ENCODE assay signal across 8 mouse cellular contexts in the genomic region with DNA sequence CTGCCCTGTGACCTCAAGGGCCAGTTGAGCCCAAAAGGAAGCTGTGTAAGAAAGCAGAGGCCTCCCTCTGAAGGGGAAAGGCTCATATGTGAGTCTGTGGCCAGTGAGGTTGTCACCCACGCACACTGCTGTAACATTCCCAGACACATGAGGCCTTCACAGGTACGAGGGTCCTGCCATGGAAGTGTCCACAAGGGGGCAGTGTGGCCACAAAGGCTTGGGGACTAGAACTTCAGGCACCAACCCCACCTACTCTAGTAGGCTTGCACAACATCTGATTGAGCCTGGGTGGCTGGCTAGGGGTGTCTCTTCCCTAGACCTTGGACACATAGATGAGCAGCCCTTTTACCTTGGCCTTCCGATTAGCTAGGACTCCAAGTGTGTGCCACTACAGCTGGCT. TPM values are rescaled to one million over a fixed set of nuclear protein-coding genes. Genes with fewer than 3 reads are reported as not detected.
DNase-seq lines count a peak whose midpoint lies in the region; ATAC-seq and TF ChIP-seq lines count a peak whose summit lies in the region.

No protein-coding gene starts in this region.

- H3K27me3 ChIP-seq in kidney, embryonic 15.5 days, result no peaks in the 10 kb centered on the region
- no peaks in the 10 kb centered on the region for H3K27me3 ChIP-seq in embryonic facial prominence, embryonic 14.5 days (replicated peaks; ENCODE audit: control insufficient read depth, insufficient read depth, low read length)
- no peaks in the 10 kb centered on the region for H3K27me3 ChIP-seq in limb, embryonic 14.5 days (ENCODE audit: control insufficient read depth, insufficient read depth, low read length)
- no peaks in the 10 kb centered on the region for H3K27me3 ChIP-seq in thymus, adult 2 months (ENCODE audit: control insufficient read depth, insufficient read depth, low read length)

- ATAC-seq in kidney, embryonic 15.5 days (replicated peaks; ENCODE audit: low FRiP score), result no peak
- ATAC-seq in embryonic facial prominence, embryonic 14.5 days (ENCODE audit: low read depth), result no peak
- ATAC-seq in limb, embryonic 14.5 days (ENCODE audit: low FRiP score, low read depth), result no peak

- no peak overlapping the region for H3K27ac ChIP-seq in kidney, embryonic 15.5 days
- no peak overlapping the region for H3K27ac ChIP-seq in embryonic facial prominence, embryonic 14.5 days (replicated peaks; ENCODE audit: low read depth, low read length)
- no peak overlapping the region for H3K27ac ChIP-seq in limb, embryonic 14.5 days (replicated peaks; ENCODE audit: low read depth, low read length)
- H3K27ac ChIP-seq in olfactory bulb, adult 2 months (ENCODE audit: insufficient read depth, low read depth, low read length), result no peak overlapping the region
- H3K27ac ChIP-seq in thymus, adult 2 months (ENCODE audit: control insufficient read depth, insufficient read depth, low read length), result no peak overlapping the region

- no peak overlapping the region for H3K9ac ChIP-seq in kidney, embryonic 15.5 days
- no peak overlapping the region for H3K9ac ChIP-seq in embryonic facial prominence, embryonic 14.5 days (ENCODE audit: low read depth, low read length)
- H3K9ac ChIP-seq in limb, embryonic 14.5 days (ENCODE audit: low read depth, low read length, severe bottlenecking), result no peak overlapping the region

- peak; percentile 67 for TF ChIP-seq CTCF in olfactory bulb, adult 2 months (IDR thresholded peaks at IDR 0.05; ENCODE audit: insufficient read depth, low read depth, low read length)
- peak; percentile 94 for TF ChIP-seq CTCF in thymus, adult 2 months (IDR thresholded peaks at IDR 0.05; ENCODE audit: borderline replicate concordance, control insufficient read depth, extremely low read depth, insufficient read depth, low read length, poor library complexity)

- no peak for TF ChIP-seq POLR2A in limb, embryonic 14.5 days (IDR thresholded peaks at IDR 0.05; ENCODE audit: borderline replicate concordance, extremely low read depth, insufficient read depth, insufficient read length)
- TF ChIP-seq POLR2A in olfactory bulb, adult 2 months (IDR thresholded peaks at IDR 0.05; ENCODE audit: insufficient read depth, low read depth, low read length), result no peak
- TF ChIP-seq POLR2A in thymus, adult 2 months (IDR thresholded peaks at IDR 0.05; ENCODE audit: control insufficient read depth, extremely low read depth, insufficient read depth, low read length, poor library complexity), result no peak

- H3K4me3 ChIP-seq in kidney, embryonic 15.5 days (replicated peaks), result no peak overlapping the region
- H3K4me3 ChIP-seq in embryonic facial prominence, embryonic 14.5 days (ENCODE audit: low read depth, low read length), result no peak overlapping the region
- H3K4me3 ChIP-seq in limb, embryonic 14.5 days (replicated peaks; ENCODE audit: low read length), result no peak overlapping the region
- no peak overlapping the region for H3K4me3 ChIP-seq in olfactory bulb, adult 2 months (ENCODE audit: insufficient read depth, low read depth, low read length)
- no peak overlapping the region for H3K4me3 ChIP-seq in thymus, adult 2 months (ENCODE audit: control insufficient read depth, insufficient read depth, low read length)

- peak; percentile 73 for DNase-seq in kidney, adult 11 months
- DNase-seq in adrenal gland, postnatal 36 days, result peak; percentile 89 to 90
- DNase-seq in embryonic facial prominence, embryonic 14.5 days (ENCODE audit: low spot score), result peak; percentile 65
- DNase-seq in induced T-regulatory cell, adult 2 months (ENCODE audit: low read depth), result peak; percentile 92
- DNase-seq in limb, embryonic 14.5 days (ENCODE audit: low spot score), result peak; percentile 65
- peak; percentile 87 for DNase-seq in thymus, adult 2 months

- WGBS in kidney, embryonic 15.5 days, result 23% methylated on average over 3 of the region's 3 CpGs
- 30% methylated on average over 3 of the region's 3 CpGs for WGBS in embryonic facial prominence, embryonic 14.5 days
- 26% methylated on average over 3 of the region's 3 CpGs for WGBS in limb, embryonic 14.5 days
- 39% methylated on average over 3 of the region's 3 CpGs for WGBS in olfactory bulb, adult 2 months
- 23% methylated on average over 3 of the region's 3 CpGs for WGBS in thymus, adult 2 months

- peaks cover 14% of the 10 kb centered on the region for H3K4me1 ChIP-seq in kidney, embryonic 15.5 days
- peaks cover 4% of the 10 kb centered on the region for H3K4me1 ChIP-seq in embryonic facial prominence, embryonic 14.5 days (ENCODE audit: control insufficient read depth, insufficient read depth, low read length)
- peaks cover 8% of the 10 kb centered on the region for H3K4me1 ChIP-seq in limb, embryonic 14.5 days (ENCODE audit: control insufficient read depth, insufficient read depth, low read length)
- H3K4me1 ChIP-seq in olfactory bulb, adult 2 months (ENCODE audit: control insufficient read depth, insufficient read depth, low read length), result peaks cover 22% of the 10 kb centered on the region
- H3K4me1 ChIP-seq in thymus, adult 2 months (replicated peaks; ENCODE audit: control insufficient read depth, insufficient read depth, low read length), result peaks cover 36% of the 10 kb centered on the region

- H3K9me3 ChIP-seq in kidney, embryonic 15.5 days (replicated peaks), result no peaks in the 10 kb centered on the region
- no peaks in the 10 kb centered on the region for H3K9me3 ChIP-seq in embryonic facial prominence, embryonic 14.5 days (ENCODE audit: control insufficient read depth, low read length)
- H3K9me3 ChIP-seq in limb, embryonic 14.5 days (ENCODE audit: control insufficient read depth, low read length), result no peaks in the 10 kb centered on the region

- no peak overlapping the region for H3K4me2 ChIP-seq in kidney, embryonic 15.5 days
- no peak overlapping the region for H3K4me2 ChIP-seq in embryonic facial prominence, embryonic 14.5 days (ENCODE audit: low read depth, low read length)
- H3K4me2 ChIP-seq in limb, embryonic 14.5 days (replicated peaks; ENCODE audit: low read depth, low read length, severe bottlenecking), result no peak overlapping the region

- H3K36me3 ChIP-seq in kidney, embryonic 15.5 days, result no peaks in the 10 kb centered on the region
- no peaks in the 10 kb centered on the region for H3K36me3 ChIP-seq in embryonic facial prominence, embryonic 14.5 days (ENCODE audit: control insufficient read depth, insufficient read depth, low read length)
- H3K36me3 ChIP-seq in limb, embryonic 14.5 days (ENCODE audit: control insufficient read depth, insufficient read depth, low read length), result no peaks in the 10 kb centered on the region
- no peaks in the 10 kb centered on the region for H3K36me3 ChIP-seq in thymus, adult 2 months (ENCODE audit: control insufficient read depth, insufficient read depth, low read length)

RNA-seq across cellular contexts. Expression of a gene that starts 4.1 kb away (rescaled TPM):
- polyA plus RNA-seq in kidney, embryonic 15.5 days (2015; fragmentation: Nextera tagmentation; extraction: Ambion mirVana), result 18.4 and 21.9 TPM in 2 replicates
- 10 to 100 TPM; 15.0 to 16.8 TPM for total RNA-seq in adrenal gland, postnatal 36 days (2021)
- polyA plus RNA-seq in embryonic facial prominence, embryonic 14.5 days (2014; fragmentation: Nextera tagmentation; extraction: Ambion mirVana), result 14.8 and 16.0 TPM in 2 replicates
- polyA plus RNA-seq in limb, embryonic 14.5 days (2012; rRNA removed), result 17.1 and 23.7 TPM in 2 replicates
- 15.8 and 17.1 TPM in 2 replicates for polyA plus RNA-seq in limb, embryonic 14.5 days (2014; fragmentation: Nextera tagmentation; extraction: Ambion mirVana)
- not detected in 2 replicates for polyA plus RNA-seq in olfactory bulb, adult 2 months (2012; ENCODE audit: insufficient read depth, insufficient read length, low replicate concordance, missing spikeins)
- 19.8 and 22.0 TPM in 2 replicates for polyA plus RNA-seq in thymus, adult 2 months (2012; rRNA removed)

RNA-seq across cellular contexts. Expression of a gene that starts 7.7 kb away (rescaled TPM):
- polyA plus RNA-seq in kidney, embryonic 15.5 days (2015; fragmentation: Nextera tagmentation; extraction: Ambion mirVana), result 7.6 and 10.3 TPM in 2 replicates
- 10 to 100 TPM; 15.4 to 17.3 TPM for total RNA-seq in adrenal gland, postnatal 36 days (2021)
- 8.7 and 10.1 TPM in 2 replicates for polyA plus RNA-seq in embryonic facial prominence, embryonic 14.5 days (2014; fragmentation: Nextera tagmentation; extraction: Ambion mirVana)
- 17.9 and 23.5 TPM in 2 replicates for polyA plus RNA-seq in limb, embryonic 14.5 days (2012; rRNA removed)
- 12.2 and 12.6 TPM in 2 replicates for polyA plus RNA-seq in limb, embryonic 14.5 days (2014; fragmentation: Nextera tagmentation; extraction: Ambion mirVana)
- not detected in 2 replicates for polyA plus RNA-seq in olfactory bulb, adult 2 months (2012; ENCODE audit: insufficient read depth, insufficient read length, low replicate concordance, missing spikeins)
- polyA plus RNA-seq in thymus, adult 2 months (2012; rRNA removed), result 33.8 and 40.6 TPM in 2 replicates

RNA-seq across cellular contexts. Expression of a gene that starts 55.6 kb away (rescaled TPM):
- polyA plus RNA-seq in kidney, embryonic 15.5 days (2015; fragmentation: Nextera tagmentation; extraction: Ambion mirVana), result 178 and 200 TPM in 2 replicates
- total RNA-seq in adrenal gland, postnatal 36 days (2021), result 100 to 1,000 TPM; 141 to 156 TPM
- 190 and 214 TPM in 2 replicates for polyA plus RNA-seq in embryonic facial prominence, embryonic 14.5 days (2014; fragmentation: Nextera tagmentation; extraction: Ambion mirVana)
- polyA plus RNA-seq in limb, embryonic 14.5 days (2012; rRNA removed), result 222 and 235 TPM in 2 replicates
- polyA plus RNA-seq in limb, embryonic 14.5 days (2014; fragmentation: Nextera tagmentation; extraction: Ambion mirVana), result 197 and 210 TPM in 2 replicates
- 584 and 674 TPM in 2 replicates for polyA plus RNA-seq in olfactory bulb, adult 2 months (2012; ENCODE audit: insufficient read depth, insufficient read length, low replicate concordance, missing spikeins)
- polyA plus RNA-seq in thymus, adult 2 months (2012; rRNA removed), result 219 and 224 TPM in 2 replicates

Comparison
In these comparisons a context has a peak if more than half of its experiments do, and no peak if none do; other contexts are left out.
1. RNA of a gene that starts 4.1 kb away (polyA plus RNA-seq): 15.8 to 23.7 TPM in limb, embryonic 14.5 days, 19.8 to 22.0 TPM in thymus, adult 2 months, 18.4 to 21.9 TPM in kidney, embryonic 15.5 days and 14.8 to 16.0 TPM in embryonic facial prominence, embryonic 14.5 days; not detected in olfactory bulb, adult 2 months; every median in the first group is over 10 times any median in the second.
2. Peak in every context shown above with its lines, with median percentiles within 50 percentile points of each other: DNase-seq.